Mouse (Mus musculus) gastrocnemius, postnatal 36 days (tissue): ENCODE measurements at regions not wholly inside any gene's neighbourhood (a gene's known extent, or its start where the extent isn't known, plus 50 kb on each side); places are given as distances from the start of the nearest gene placed in this dataset.

ENCODE experiments used
- DNase-seq, 2 experiments: peaks; one replicate each; pipeline ENCODE4 v3.0.0; 2022
- intact Hi-C: fragments of 180-260 bp; cut with DNase I; formaldehyde crosslinking; loops from one replicate; pipeline ENCODE4 v1.15.1; 2025

- DNase-seq: no peak
- intact Hi-C loops: no loop called here
Measured at GRCm38 (mm10) chr13:35211834-35212233, 184.9 kb upstream of the Eci2 start.

- DNase-seq: peak; percentile 25 to 51
- intact Hi-C loops: no loop called here
Measured at GRCm38 (mm10) chr13:35212276-35212675, 185.4 kb upstream of the Eci2 start.

GRCm38 (mm10) chr13:35214219-35214618 lies 187.3 kb upstream of the Eci2 start:
- intact Hi-C loops: no loop called here
- no peak for DNase-seq

GRCm38 (mm10) chr13:35226142-35226829 lies 199.4 kb upstream of the Eci2 start:
- no peak for DNase-seq
- intact Hi-C loops: no loop called here

GRCm38 (mm10) chr13:35226944-35227343 lies 200.0 kb upstream of the Eci2 start:
- intact Hi-C loops: no loop called here
- no peak for DNase-seq

- intact Hi-C loops: no loop called here
- no peak for DNase-seq
Measured at GRCm38 (mm10) chr13:35229601-35230000, 202.7 kb upstream of the Eci2 start.

GRCm38 (mm10) chr13:35233636-35234035 lies 206.7 kb upstream of the Eci2 start:
- intact Hi-C loops: no loop called here
- no peak for DNase-seq

- intact Hi-C loops: no loop called here
Measured at GRCm38 (mm10) chr13:35241443-35241842, 214.5 kb upstream of the Eci2 start.

GRCm38 (mm10) chr13:35243946-35244345 lies 217.1 kb upstream of the Eci2 start:
- DNase-seq: no peak

More at GRCm38 (mm10) chr13:35241443-35241842, 214.5 kb upstream of the Eci2 start:
- no peak for DNase-seq

GRCm38 (mm10) chr13:35257386-35257785 lies 230.5 kb upstream of the Eci2 start:
- DNase-seq: no peak
- intact Hi-C loops: no loop called here

More at GRCm38 (mm10) chr13:35243946-35244345, 217.1 kb upstream of the Eci2 start:
- intact Hi-C loops: no loop called here

- intact Hi-C loops: no loop called here
- no peak for DNase-seq
Measured at GRCm38 (mm10) chr13:35258720-35259119, 231.8 kb upstream of the Eci2 start.

- intact Hi-C loops: no loop called here
- DNase-seq: no peak
Measured at GRCm38 (mm10) chr13:35283959-35284358, 257.1 kb upstream of the Eci2 start.

GRCm38 (mm10) chr13:35302088-35302487 lies 275.2 kb upstream of the Eci2 start:
- intact Hi-C loops: no loop called here
- no peak for DNase-seq

- DNase-seq: no peak
- intact Hi-C loops: no loop called here
Measured at GRCm38 (mm10) chr13:35316772-35317171, 289.9 kb upstream of the Eci2 start.

GRCm38 (mm10) chr13:35326682-35327242 lies 299.9 kb upstream of the Eci2 start:
- DNase-seq: no peak
- intact Hi-C loops: no loop called here

GRCm38 (mm10) chr13:35328320-35328719 lies 301.4 kb upstream of the Eci2 start:
- DNase-seq: no peak
- intact Hi-C loops: no loop called here

- intact Hi-C loops: no loop called here
- no peak for DNase-seq
Measured at GRCm38 (mm10) chr13:35330926-35331325, 304.0 kb upstream of the Eci2 start.

- DNase-seq: no peak
- intact Hi-C loops: no loop called here
Measured at GRCm38 (mm10) chr13:35345507-35346129, 314.0 kb upstream of the Cdyl start.

- no peak for DNase-seq
- intact Hi-C loops: no loop called here
Measured at GRCm38 (mm10) chr13:35348283-35348682, 311.4 kb upstream of the Cdyl start.

GRCm38 (mm10) chr13:35359345-35359744 lies 300.3 kb upstream of the Cdyl start:
- DNase-seq: no peak
- intact Hi-C loops: no loop called here

GRCm38 (mm10) chr13:35377487-35377886 lies 282.1 kb upstream of the Cdyl start:
- DNase-seq: no peak
- intact Hi-C loops: no loop called here

GRCm38 (mm10) chr13:35379500-35379899 lies 280.1 kb upstream of the Cdyl start:
- intact Hi-C loops: no loop called here
- DNase-seq: no peak
